Mouse (Mus musculus) lung, postnatal 36 days (tissue): ENCODE measurements around the gene Tnfrsf19.

Experiments
- DNase-seq: peaks from one replicate; pipeline ENCODE4 v3.0.0; 2022; ENCODE audit warnings: mixed read lengths

Gene Tnfrsf19

DNA sequence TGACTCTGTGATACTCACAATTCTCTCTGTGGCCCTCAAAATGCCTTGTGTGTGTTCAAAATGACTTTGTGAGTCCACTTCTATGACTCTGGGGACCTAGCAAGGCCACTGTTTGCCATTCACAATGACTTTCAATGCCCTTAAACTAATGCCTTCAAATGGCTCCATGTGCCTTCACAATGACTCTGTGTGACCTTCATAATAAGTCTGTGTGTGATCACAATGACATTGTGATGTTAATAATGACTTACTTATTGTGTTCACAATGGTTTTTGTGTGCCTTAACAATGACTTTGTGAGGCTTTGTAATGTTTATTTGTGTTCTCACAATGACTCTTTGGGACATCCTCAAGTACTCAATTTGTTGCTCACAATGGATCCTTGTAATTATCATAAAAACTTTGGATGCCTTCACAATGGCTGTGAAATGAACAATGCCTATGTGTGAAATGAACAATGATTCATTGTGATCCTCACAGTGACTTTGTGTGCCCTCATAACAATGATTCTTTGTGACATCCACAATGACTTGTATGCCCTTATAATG, 88.6 kb downstream of the Tnfrsf19 start:
- no peak for DNase-seq

DNA sequence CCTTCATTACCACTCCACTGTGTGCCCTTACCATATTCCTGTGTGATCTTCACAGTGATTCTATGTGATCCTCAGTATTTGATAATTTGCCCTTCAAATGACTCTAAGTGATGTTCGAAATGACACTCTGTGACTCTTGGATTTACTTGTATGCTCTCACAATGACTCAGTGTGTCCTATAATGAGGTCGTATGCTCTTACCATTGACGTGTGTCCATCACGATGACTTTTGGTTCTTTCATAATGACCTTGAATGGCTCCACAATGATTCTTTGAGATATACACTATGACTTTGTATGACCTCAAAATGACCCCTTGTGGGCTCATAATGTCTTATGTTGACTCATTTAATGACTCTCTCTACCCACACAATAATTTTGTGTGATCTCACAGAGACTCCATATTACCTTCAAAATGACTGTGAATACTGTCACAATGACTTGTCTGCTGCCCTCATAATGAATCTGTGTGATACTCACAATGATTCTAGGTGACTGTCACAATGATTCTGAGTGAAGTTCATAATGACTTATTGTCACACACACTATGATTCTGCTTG, 108.7 kb downstream of the Tnfrsf19 start:
- DNase-seq = no peak

DNA sequence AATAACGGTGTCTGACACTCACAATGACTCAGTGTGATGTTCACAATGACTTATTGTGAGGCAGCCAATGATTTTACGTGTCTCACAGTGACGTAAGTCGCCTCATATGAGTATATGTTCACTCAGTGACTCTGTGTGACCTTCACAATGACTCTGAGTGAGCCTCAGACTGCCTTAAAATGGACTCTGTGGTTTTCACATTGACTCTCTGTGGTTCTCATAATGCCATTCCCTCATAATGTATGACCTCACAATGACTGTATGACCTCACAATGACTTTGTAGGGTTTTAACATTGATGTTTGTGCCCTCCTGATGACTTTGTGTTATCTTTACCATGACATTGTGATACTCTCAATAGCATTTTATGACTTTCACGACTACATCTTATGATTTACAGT, 110.6 kb downstream of the Tnfrsf19 start:
- no peak for DNase-seq

DNA sequence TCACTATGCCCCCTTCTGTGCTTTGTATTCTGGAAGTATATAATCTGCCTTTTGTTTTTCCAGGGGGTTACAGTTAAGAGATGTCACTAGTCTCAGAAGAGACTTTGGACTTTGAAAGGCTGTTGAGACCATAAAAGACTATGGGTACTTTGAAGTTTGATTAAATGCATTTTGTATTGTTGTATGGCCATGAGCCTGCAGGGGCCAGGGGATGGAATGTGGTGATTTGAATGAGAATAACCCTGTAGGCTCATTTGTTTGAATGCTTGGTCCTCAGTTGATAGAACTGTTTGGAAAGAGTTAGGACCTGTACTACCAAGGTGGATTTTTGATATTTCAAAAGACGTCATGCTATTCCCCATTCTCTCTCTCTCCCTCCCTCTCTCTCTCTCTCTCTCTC, 120.3 kb downstream of the Tnfrsf19 start:
- DNase-seq = no peak

DNA sequence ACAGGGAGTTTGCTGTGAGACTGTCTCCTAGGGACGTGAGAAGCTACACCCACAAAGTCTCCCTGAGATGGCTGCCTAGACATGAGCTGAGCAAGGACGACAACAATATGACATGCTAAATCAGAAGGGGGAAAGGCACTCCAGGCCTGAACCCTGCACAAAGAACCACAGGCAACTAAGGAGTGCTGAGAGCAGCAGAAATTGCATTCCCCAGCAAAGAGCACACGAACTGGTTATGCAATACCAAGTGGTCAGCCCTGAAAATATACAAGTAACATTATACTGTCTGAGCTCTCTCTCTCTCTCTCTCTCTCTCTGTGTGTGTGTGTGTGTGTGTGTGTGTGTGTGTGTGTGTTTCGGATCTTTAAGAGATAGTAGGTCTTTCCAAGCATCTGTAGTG, 129.6 kb downstream of the Tnfrsf19 start:
- DNase-seq = no peak
